Mouse (Mus musculus) kidney, postnatal 0 days (tissue): ENCODE results near the gene Mtor. TPM values are rescaled to one million over a fixed set of nuclear protein-coding genes. Genes with fewer than 3 reads are reported as not detected.

Source experiments
- ATAC-seq: fragments of 200-750 bp; cut with Nextera tagmentation; replicated peaks from 2 replicates; pipeline ENCODE4 v1.8.0; 2017; ENCODE audit warnings: low read depth, moderate number of reproducible peaks, moderate TSS enrichment, moderate library complexity; ENCODE audit not compliant: low FRiP score
- DNase-seq: peaks from one replicate; pipeline ENCODE4 v3.0.0-alpha.2; 2016; ENCODE audit warnings: low spot score
- H3K27ac ChIP-seq: fragments of 300-500 bp; sonication (generic); 2 replicates; pipeline ENCODE4 v1.5.1; 2014; ENCODE audit warnings: mild to moderate bottlenecking
- H3K27me3 ChIP-seq: fragments of 300-500 bp; sonication (generic); 2 replicates; pipeline ENCODE4 v1.6.1; 2014; ENCODE audit warnings: low read length, mixed read lengths; ENCODE audit not compliant: insufficient read depth
- H3K36me3 ChIP-seq: fragments of 300-500 bp; sonication (generic); 2 replicates; pipeline ENCODE4 v1.6.1; 2014; ENCODE audit warnings: low read length, mixed read lengths; ENCODE audit not compliant: insufficient read depth
- H3K4me1 ChIP-seq: fragments of 300-500 bp; sonication (generic); replicated peaks from 2 replicates; pipeline ENCODE4 v1.6.1; 2014; ENCODE audit warnings: antibody characterized with exemption, low read length, mixed read lengths; ENCODE audit not compliant: insufficient read depth
- H3K4me2 ChIP-seq: fragments of 300-500 bp; sonication (generic); 2 replicates; pipeline ENCODE4 v1.6.1; 2014; ENCODE audit warnings: mild to moderate bottlenecking, low read length, moderate library complexity, mixed read lengths
- H3K4me3 ChIP-seq: fragments of 300-500 bp; sonication (generic); replicated peaks from 2 replicates; pipeline ENCODE4 v1.5.1; 2014; ENCODE audit warnings: low read depth, low read length
- H3K9ac ChIP-seq: fragments of 300-500 bp; sonication (generic); 2 replicates; pipeline ENCODE4 v1.6.1; 2014; ENCODE audit warnings: low read depth, low read length
- H3K9me3 ChIP-seq: fragments of 300-500 bp; sonication (generic); replicated peaks from 2 replicates; pipeline ENCODE4 v1.6.1; 2016; ENCODE audit warnings: low read length, inconsistent platforms, mixed read lengths
- CTCF ChIP-seq: IDR thresholded peaks from 2 replicates; pipeline ENCODE4 v1.5.1; 2016; ENCODE audit warnings: antibody characterized with exemption, low read depth, mild to moderate bottlenecking, moderate library complexity
- WGBS: fragments of 180-500 bp; shearing (Covaris S2); extraction: QIAGEN DNeasy Blood & Tissue Kit; methylation state at CpG from one replicate; pipeline ENCODE4 v1.1.7; 2014; 5-methylcytosine and 5-hydroxymethylcytosine counted together
- polyA plus RNA-seq: library from polyadenylated mRNA; unstranded; fragments of >200 nt; fragmentation: Nextera tagmentation; extraction: Ambion mirVana; gene quantifications from 2 replicates; pipeline ENCODE4 v1.2.1, GENCODE M21; 2015

Mtor gene
- polyA plus RNA-seq, 1 experiment from 2014 or later, result 21.6 TPM

DNA sequence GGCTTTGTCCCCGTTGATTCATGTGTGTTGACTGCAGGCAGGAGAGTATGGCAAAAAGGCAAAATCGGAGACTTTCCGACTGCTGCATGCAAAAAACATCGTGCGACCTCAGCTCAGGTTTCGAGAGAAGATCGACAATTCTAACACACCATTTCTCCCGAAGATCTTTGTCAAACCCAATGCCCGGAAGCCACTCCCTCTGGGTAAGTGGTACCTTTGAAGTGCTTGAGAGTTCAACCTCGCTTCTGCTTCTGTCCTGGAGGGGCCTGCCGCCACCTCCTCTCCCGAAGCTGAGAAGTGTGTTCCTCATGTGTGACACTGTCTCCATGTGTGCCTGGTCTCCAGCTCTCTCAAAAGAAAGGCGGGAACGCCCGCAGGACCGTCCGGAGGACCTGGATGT, 114.3 kb downstream of the Mtor start:
- TF ChIP-seq CTCF, result no peak
- Histone ChIP-seq H3K27me3 (no peaks in the 10 kb centered on the region), H3K4me2 (no peak overlapping the region), H3K9me3 (no peaks in the 10 kb centered on the region), H3K36me3 (peaks cover 73% of the 10 kb centered on the region), H3K4me3 (no peak overlapping the region), H3K9ac (no peak overlapping the region), H3K27ac (no peak overlapping the region), H3K4me1 (0 out of 2 replicates have a peak, but pooled peaks cover 6% of the 10 kb centered on the region)
- DNase-seq (no peak), ATAC-seq (no peak)
- WGBS, result 93% methylated on average over 17 of the region's 17 CpGs

DNA sequence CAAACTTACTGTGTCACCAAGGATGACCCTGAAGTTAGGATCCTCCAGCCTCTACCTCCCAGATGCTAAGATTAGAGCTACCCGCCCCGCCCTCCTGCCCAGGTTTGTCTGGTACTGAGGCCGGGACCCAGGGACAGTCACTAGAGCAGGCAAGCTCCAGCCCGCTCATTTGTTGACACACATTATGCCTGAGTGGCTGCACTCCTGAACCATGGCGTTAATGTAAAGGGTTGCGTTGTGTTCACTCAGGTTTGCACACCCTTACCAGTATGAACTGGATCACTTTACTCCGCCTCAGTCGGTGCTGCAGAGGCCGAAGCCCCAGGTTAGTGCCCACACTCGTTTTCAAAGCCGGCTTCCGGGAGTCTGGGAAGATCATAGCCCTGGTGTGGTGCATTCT, 115.2 kb downstream of the Mtor start:
- TF ChIP-seq CTCF, result no peak

GRCm38 (mm10) chr4:148570138-148570537, 121.7 kb downstream of the Mtor start:
- Histone ChIP-seq H3K27ac (no peak overlapping the region), H3K4me2 (no peak overlapping the region), H3K9ac (no peak overlapping the region), H3K27me3 (no peaks in the 10 kb centered on the region), H3K9me3 (no peaks in the 10 kb centered on the region), H3K36me3 (peaks cover 90% of the 10 kb centered on the region), H3K4me1 (no peaks in the 10 kb centered on the region), H3K4me3 (no peak overlapping the region)
- WGBS, result 87% methylated on average over 10 of the region's 10 CpGs
- DNase-seq (no peak), ATAC-seq (no peak)
- TF ChIP-seq CTCF, result no peak

More for the DNA sequence above, 115.2 kb downstream of the Mtor start:
- 93% methylated on average over 12 of the region's 12 CpGs for WGBS
- ATAC-seq (no peak), DNase-seq (no peak)
- no peaks in the 10 kb centered on the region for H3K9me3 ChIP-seq
- peaks cover 83% of the 10 kb centered on the region for H3K36me3 ChIP-seq
- no peaks in the 10 kb centered on the region for H3K27me3 ChIP-seq
- H3K4me3 ChIP-seq, result no peak overlapping the region
- no peak overlapping the region for H3K9ac ChIP-seq
- H3K4me2 ChIP-seq, result no peak overlapping the region
- H3K4me1 ChIP-seq, result 0 out of 2 replicates have a peak, but pooled peaks cover 6% of the 10 kb centered on the region
- no peak overlapping the region for H3K27ac ChIP-seq

- TF ChIP-seq CTCF, result no peak
- Histone ChIP-seq H3K4me3 (no peak overlapping the region), H3K27me3 (no peaks in the 10 kb centered on the region), H3K4me1 (no peaks in the 10 kb centered on the region), H3K36me3 (peaks cover 91% of the 10 kb centered on the region), H3K4me2 (no peak overlapping the region), H3K9me3 (no peaks in the 10 kb centered on the region), H3K9ac (no peak overlapping the region), H3K27ac (no peak overlapping the region)
- DNase-seq, result no peak
- 96% methylated on average over 9 of the region's 9 CpGs for WGBS
- no peak for ATAC-seq
These were observed 122.4 kb downstream of the Mtor start for GRCm38 (mm10) chr4:148570693-148571295.

DNA sequence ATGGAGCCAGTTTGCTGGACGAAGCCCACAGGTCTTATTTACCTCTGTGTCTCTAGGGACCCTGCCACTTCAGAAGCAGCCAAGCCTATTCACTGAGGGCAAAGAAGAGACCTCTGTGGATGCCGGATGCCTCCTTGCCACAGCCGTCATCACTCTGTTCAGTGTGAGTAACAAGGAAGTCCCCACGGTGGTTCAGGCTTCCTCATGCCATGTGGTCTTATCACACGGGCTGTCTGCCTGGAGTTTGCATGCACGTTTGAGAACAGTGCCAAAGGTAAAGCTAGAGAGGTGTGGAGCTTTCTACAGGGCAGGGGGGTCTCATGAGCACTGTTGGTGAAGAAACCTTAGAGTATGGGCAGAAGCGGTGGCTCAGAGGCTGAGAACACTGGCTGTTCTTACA, 124.8 kb downstream of the Mtor start:
- Histone ChIP-seq H3K27me3 (no peaks in the 10 kb centered on the region), H3K9me3 (no peaks in the 10 kb centered on the region), H3K4me3 (no peak overlapping the region), H3K27ac (no peak overlapping the region), H3K9ac (no peak overlapping the region), H3K36me3 (peaks cover 88% of the 10 kb centered on the region), H3K4me1 (no peaks in the 10 kb centered on the region), H3K4me2 (no peak overlapping the region)
- DNase-seq, result no peak
- no peak for ATAC-seq
- WGBS, result 89% methylated on average over 7 of the region's 7 CpGs
- no peak for TF ChIP-seq CTCF

DNA sequence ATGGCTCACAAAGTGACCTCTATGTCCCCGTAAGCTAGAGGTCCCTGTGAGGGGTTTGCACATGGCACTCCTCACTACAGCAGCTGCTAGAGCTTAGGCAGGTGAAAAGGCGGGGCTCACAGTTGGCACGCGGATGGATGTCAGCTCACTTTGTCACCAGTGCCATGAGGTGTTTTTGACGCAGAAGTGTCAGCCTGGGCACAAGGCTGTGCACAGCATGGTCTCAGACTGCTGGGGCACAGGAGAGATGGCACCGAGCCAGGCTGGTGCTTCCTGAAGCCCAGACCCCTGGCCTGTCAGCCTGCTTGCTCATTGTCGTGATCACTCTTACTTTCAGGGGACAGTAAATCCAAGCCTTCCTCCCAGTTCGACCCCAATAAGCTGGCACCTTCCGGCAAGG, 132.4 kb downstream of the Mtor start:
- H3K27me3 ChIP-seq, result no peaks in the 10 kb centered on the region
- no peaks in the 10 kb centered on the region for H3K4me1 ChIP-seq
- H3K4me2 ChIP-seq, result no peak overlapping the region
- no peak overlapping the region for H3K27ac ChIP-seq
- peaks cover 50% of the 10 kb centered on the region for H3K36me3 ChIP-seq
- 90% methylated on average over 9 of the region's 9 CpGs for WGBS
- DNase-seq (no peak), ATAC-seq (no peak; the same call in 1 of the 2 replicates)
- no peak overlapping the region for H3K9ac ChIP-seq
- H3K4me3 ChIP-seq, result no peak overlapping the region
- no peak for TF ChIP-seq CTCF
- H3K9me3 ChIP-seq, result no peaks in the 10 kb centered on the region

GRCm38 (mm10) chr4:148581422-148581821, 133.0 kb downstream of the Mtor start:
- TF ChIP-seq CTCF, result no peak

More at GRCm38 (mm10) chr4:148581422-148581821, 133.0 kb downstream of the Mtor start:
- no peak overlapping the region for H3K4me3 ChIP-seq
- H3K9me3 ChIP-seq, result no peaks in the 10 kb centered on the region
- DNase-seq, result no peak
- H3K9ac ChIP-seq, result no peak overlapping the region
- 87% methylated on average over 5 of the region's 5 CpGs for WGBS
- H3K36me3 ChIP-seq, result peaks cover 43% of the 10 kb centered on the region
- no peak overlapping the region for H3K27ac ChIP-seq
- no peaks in the 10 kb centered on the region for H3K4me1 ChIP-seq
- H3K4me2 ChIP-seq, result no peak overlapping the region
- H3K27me3 ChIP-seq, result no peaks in the 10 kb centered on the region
- ATAC-seq, result no peak
